Mouse (Mus musculus) stomach, embryonic 15.5 days (tissue): Measurements from ENCODE around the gene Slc25a39. TPM values are rescaled to one million over a fixed set of nuclear protein-coding genes. Genes with fewer than 3 reads are reported as not detected.
"Not testable (repeated sequence)": the region's sequence is repeated elsewhere in the genome, so short reads cannot be mapped to it uniquely, and the experiment has no call there.

ENCODE experiments used
- ATAC-seq: fragments of 200-750 bp; cut with Nextera tagmentation; 2 replicates; pipeline ENCODE4 v1.8.0; 2017; ENCODE audit warnings: low read depth, moderate number of reproducible peaks, moderate TSS enrichment; ENCODE audit not compliant: insufficient read depth, low FRiP score
- H3K27ac ChIP-seq: fragments of 300-500 bp; sonication (generic); 2 replicates; pipeline ENCODE4 v1.5.1; 2015; ENCODE audit warnings: mild to moderate bottlenecking, inconsistent platforms
- H3K27me3 ChIP-seq: fragments of 300-500 bp; sonication (generic); replicated peaks from 2 replicates; pipeline ENCODE4 v1.6.1; 2015; ENCODE audit warnings: inconsistent platforms
- H3K36me3 ChIP-seq: fragments of 300-500 bp; sonication (generic); 2 replicates; pipeline ENCODE4 v1.6.1; 2015; ENCODE audit warnings: inconsistent platforms
- H3K4me1 ChIP-seq: fragments of 300-500 bp; sonication (generic); 2 replicates; pipeline ENCODE4 v1.6.1; 2015; ENCODE audit warnings: inconsistent platforms
- H3K4me2 ChIP-seq: fragments of 300-500 bp; sonication (generic); 2 replicates; pipeline ENCODE4 v1.6.1; 2015; ENCODE audit warnings: mild to moderate bottlenecking, inconsistent platforms
- H3K4me3 ChIP-seq: fragments of 300-500 bp; sonication (generic); replicated peaks from 2 replicates; pipeline ENCODE4 v1.5.1; 2015; ENCODE audit warnings: inconsistent platforms
- H3K9ac ChIP-seq: fragments of 300-500 bp; sonication (generic); 2 replicates; pipeline ENCODE4 v1.6.1; 2015; ENCODE audit warnings: inconsistent platforms
- H3K9me3 ChIP-seq: fragments of 300-500 bp; sonication (generic); 2 replicates; pipeline ENCODE4 v1.6.1; 2016; ENCODE audit warnings: inconsistent platforms
- WGBS: fragments of 180-500 bp; shearing (Covaris S2); methylation state at CpG from one replicate; pipeline ENCODE4 v1.1.7; 2015; 5-methylcytosine and 5-hydroxymethylcytosine counted together
- polyA plus RNA-seq: library from polyadenylated mRNA; unstranded; fragments of >200 nt; fragmentation: Nextera tagmentation; extraction: Ambion mirVana; gene quantifications from 2 replicates; pipeline ENCODE4 v1.2.1, GENCODE M21; 2015

The Slc25a39 gene
- polyA plus RNA-seq, 1 experiment from 2014 or later = 259 TPM

DNA sequence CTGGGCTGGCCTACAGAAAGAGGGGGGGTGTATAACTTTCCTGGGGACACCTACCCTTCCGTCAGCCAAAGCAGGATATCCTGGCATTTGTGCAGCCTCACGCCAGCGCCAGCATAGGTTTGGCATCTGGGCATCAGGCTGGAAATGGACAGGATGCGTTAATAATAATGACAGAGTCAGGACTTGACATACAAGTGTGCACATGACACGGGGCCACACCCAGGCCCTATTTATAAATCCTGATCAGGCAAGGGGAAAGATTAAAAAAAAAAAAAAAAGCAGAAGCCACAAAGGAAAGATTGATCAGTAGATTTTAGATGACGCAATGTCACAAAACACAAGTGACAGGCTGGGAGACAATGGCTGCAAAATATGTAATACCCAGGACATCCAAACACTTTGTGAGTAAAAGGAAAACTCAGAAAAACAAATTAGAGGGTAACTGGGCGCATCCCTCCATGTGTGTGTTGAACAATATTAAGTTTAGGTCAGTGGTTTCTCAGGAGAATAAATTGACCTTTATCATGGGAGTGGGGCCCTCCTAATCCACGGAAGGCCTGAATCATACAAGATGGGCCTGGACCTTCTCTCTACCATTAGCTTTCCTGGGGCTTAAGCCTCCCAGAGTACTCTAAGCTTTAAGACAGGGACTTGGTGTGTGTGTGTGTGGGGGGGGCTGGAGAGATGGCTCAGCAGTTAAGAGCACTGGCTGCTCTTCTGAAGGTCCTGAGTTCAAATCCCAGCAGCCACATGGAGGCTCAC lies 18.0 kb upstream of the Slc25a39 start:
- H3K9ac ChIP-seq = no peak overlapping the region
- no peaks in the 10 kb centered on the region for H3K36me3 ChIP-seq
- H3K4me1 ChIP-seq = peaks cover 6% of the 10 kb centered on the region; the same call in 1 of the 2 replicates
- H3K27me3 ChIP-seq = no peaks in the 10 kb centered on the region
- no peak overlapping the region for H3K4me2 ChIP-seq
- no peak overlapping the region for H3K4me3 ChIP-seq
- no peaks in the 10 kb centered on the region for H3K9me3 ChIP-seq
- no peak for ATAC-seq
- 70% methylated on average over 8 of the region's 8 CpGs for WGBS
- H3K27ac ChIP-seq = no peak overlapping the region

DNA sequence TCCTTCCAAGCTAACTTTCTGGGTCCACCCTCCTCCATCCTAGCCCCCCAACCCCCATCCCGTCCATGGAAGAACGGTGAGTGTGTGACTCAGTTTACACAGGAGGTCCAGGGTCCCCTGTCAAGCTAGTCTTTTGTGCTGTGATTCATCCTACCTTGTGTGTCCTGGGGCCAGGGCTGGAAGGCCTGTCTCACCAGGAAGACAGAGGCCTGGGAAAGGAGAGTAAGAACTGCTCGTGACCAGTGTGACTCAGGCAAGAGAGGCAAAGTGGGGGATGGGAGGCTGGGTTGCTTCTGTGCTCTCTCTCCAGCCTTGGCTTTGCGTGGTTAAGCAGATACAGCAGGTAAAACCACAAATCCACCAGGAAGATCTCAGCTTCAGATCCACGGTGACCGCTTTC lies 16.9 kb upstream of the Slc25a39 start:
- Histone ChIP-seq H3K4me1 (peaks cover 4% of the 10 kb centered on the region; the same call in 1 of the 2 replicates), H3K9ac (no peak overlapping the region), H3K4me2 (no peak overlapping the region), H3K9me3 (no peaks in the 10 kb centered on the region), H3K4me3 (no peak overlapping the region), H3K27ac (no peak overlapping the region), H3K27me3 (no peaks in the 10 kb centered on the region), H3K36me3 (no peaks in the 10 kb centered on the region)
- no peak for ATAC-seq
- WGBS = 73% methylated on average over 6 of the region's 6 CpGs

DNA sequence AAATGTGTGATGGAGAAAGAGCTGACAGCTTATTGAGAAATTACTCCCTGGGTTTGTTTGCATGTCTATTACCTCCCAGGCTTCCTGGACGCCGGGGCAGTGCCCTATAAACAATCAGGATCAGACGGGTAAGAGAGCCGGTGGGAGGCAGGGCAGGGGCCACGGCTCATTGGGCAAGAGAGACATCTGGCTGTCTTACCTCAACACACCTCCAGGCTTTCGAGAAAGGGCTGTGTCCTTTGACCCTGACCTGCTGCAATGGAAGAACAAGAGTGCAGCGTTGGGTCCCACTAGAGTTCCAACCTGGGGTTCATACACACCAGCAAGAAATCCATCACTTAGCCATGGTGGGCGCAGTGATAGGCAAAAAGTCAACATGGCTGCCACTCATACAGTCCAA lies 13.8 kb upstream of the Slc25a39 start:
- H3K9ac ChIP-seq = no peak overlapping the region
- H3K4me3 ChIP-seq = no peak overlapping the region
- H3K4me1 ChIP-seq = no peaks in the 10 kb centered on the region
- H3K4me2 ChIP-seq = no peak overlapping the region
- H3K27me3 ChIP-seq = no peaks in the 10 kb centered on the region
- no peak overlapping the region for H3K27ac ChIP-seq
- H3K36me3 ChIP-seq = no peaks in the 10 kb centered on the region
- 43% methylated on average over 8 of the region's 8 CpGs for WGBS
- no peak for ATAC-seq
- no peaks in the 10 kb centered on the region for H3K9me3 ChIP-seq

DNA sequence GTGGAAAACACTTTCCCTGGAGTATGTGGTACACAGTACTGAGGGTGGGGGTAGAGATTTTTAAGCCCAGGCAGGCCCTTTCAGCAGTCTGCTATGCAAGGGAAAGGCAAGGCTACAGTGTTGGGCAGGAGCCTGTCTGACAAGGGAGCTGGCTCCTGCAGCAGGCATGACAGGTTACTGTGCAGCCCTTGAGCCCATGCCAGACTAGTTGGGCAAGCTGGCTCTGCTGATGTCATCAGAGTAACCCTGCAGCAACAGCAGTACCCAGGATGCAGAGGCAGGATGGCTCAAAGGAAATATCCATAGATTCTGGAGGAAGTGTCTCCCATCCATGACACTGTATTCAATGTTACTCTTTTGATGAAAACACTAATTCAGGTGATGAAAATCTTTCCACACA lies 11.1 kb upstream of the Slc25a39 start:
- no peaks in the 10 kb centered on the region for H3K9me3 ChIP-seq
- no peak overlapping the region for H3K9ac ChIP-seq
- H3K4me2 ChIP-seq = no peak overlapping the region
- no peaks in the 10 kb centered on the region for H3K4me1 ChIP-seq
- no peak for ATAC-seq
- no peaks in the 10 kb centered on the region for H3K36me3 ChIP-seq
- no peaks in the 10 kb centered on the region for H3K27me3 ChIP-seq
- no peak overlapping the region for H3K4me3 ChIP-seq
- no peak overlapping the region for H3K27ac ChIP-seq

DNA sequence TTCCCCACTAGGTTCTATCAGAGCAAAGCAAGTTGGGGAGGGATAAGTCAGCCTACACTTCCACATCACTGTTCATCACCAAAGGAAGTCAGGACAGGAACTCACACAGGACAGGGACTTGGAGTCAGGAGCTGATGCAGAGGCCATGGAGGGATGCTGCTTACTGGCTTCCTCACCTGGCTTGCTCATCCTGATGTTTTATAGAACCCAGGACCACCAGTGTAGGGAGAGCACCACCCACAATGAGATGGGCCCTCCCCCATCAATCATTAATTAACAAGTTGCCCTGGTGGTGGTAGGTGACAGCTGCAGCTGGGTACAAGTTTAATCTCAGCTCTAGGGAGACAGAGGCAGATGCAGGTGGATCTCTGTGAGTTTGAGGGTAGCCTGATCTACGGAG lies 9.4 kb upstream of the Slc25a39 start:
- H3K4me3 ChIP-seq = no peak overlapping the region
- ATAC-seq = no peak
- H3K4me2 ChIP-seq = no peak overlapping the region
- no peaks in the 10 kb centered on the region for H3K27me3 ChIP-seq
- H3K36me3 ChIP-seq = no peaks in the 10 kb centered on the region
- whole genome bisulfite sequencing = 63% methylated on average over 1 of the region's 1 CpGs
- H3K27ac ChIP-seq = no peak overlapping the region
- H3K9me3 ChIP-seq = no peaks in the 10 kb centered on the region
- no peak overlapping the region for H3K9ac ChIP-seq
- H3K4me1 ChIP-seq = no peaks in the 10 kb centered on the region

DNA sequence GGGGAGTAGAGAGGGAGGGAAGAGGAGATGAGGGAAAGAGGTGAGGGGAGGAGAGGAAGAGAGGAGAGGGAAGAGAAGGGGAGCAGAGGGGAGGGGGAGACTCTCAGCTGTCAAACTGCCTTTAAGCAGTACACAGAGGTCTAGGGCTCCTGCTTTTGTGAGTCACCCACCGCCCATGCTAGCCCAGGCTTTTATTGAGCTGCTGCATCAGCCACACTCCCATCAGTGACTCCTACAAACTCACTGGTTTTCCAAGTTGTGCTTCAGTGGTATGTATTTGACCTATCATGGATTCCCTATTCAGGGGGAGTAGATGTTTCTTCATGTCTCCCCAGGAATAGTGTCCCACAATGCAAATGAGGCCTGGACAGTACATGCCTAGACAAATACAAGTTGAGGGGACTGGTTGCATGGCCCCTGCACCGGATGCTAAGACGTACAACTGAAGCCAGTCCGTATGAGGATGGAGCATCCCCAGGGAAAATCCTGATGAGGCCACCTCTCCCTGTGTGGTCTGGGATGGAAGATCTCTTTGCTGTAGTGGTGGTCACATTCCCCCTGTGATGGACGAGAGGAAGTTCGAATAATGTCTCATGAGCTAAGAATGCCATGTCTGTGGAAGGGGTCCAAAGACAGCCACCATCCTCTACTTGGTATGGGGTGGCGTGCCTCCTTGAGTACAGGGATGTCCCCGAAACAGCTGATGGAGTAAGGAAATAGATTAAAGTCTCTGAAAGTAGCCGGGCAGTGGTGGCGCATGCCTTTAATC lies 7.5 kb upstream of the Slc25a39 start:
- Histone ChIP-seq H3K27ac (no peak overlapping the region), H3K36me3 (no peaks in the 10 kb centered on the region), H3K4me2 (no peak overlapping the region), H3K4me3 (no peak overlapping the region), H3K4me1 (peaks cover 4% of the 10 kb centered on the region; the same call in 1 of the 2 replicates), H3K9me3 (no peaks in the 10 kb centered on the region), H3K27me3 (no peaks in the 10 kb centered on the region), H3K9ac (no peak overlapping the region)
- WGBS = 65% methylated on average over 10 of the region's 10 CpGs
- ATAC-seq = no peak

DNA sequence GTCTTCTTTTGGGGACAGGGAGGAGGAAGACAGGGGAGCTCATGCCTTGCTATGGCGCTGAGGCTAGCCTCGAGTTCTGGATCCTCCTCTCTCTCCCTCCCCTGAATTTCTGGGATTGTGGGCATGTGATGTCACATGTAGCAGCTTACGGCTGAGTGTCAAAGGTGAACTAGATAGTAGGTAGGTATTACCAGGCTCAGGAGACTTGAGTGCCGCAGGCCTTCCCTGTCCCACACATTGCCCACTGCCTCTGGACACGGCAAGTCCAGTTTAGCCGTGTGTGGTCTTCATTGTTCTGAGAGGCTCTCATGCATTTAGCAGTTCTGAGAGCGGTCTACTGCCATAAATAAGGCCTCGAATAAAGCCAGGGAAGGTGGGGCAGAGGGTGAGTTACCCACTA lies 5.3 kb upstream of the Slc25a39 start:
- H3K27ac ChIP-seq = no peak overlapping the region
- ATAC-seq = no peak
- no peak overlapping the region for H3K4me2 ChIP-seq
- H3K27me3 ChIP-seq = no peaks in the 10 kb centered on the region
- 74% methylated on average over 8 of the region's 8 CpGs for WGBS
- H3K9me3 ChIP-seq = no peaks in the 10 kb centered on the region
- no peaks in the 10 kb centered on the region for H3K36me3 ChIP-seq
- H3K4me1 ChIP-seq = peaks cover 8% of the 10 kb centered on the region
- H3K4me3 ChIP-seq = no peak overlapping the region
- H3K9ac ChIP-seq = no peak overlapping the region

DNA sequence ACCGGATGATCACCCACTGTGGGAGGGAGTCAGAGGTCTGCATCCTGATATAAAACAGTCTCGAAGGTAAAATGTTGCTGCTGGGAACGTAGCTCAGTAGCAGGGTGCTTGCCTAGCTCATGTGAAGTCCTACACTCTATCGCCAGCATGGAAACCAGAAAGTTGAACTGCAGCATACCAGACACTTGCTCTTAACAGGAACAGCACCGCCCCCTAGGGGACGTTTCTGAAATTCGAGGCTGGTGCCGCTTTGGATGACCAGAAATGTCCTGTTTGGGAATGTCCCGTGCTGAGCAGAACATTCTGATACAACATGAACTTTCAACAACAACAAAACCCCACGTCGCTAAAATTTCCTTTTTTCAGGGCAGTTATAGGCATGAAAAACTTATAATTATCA lies 4.0 kb upstream of the Slc25a39 start:
- Histone ChIP-seq H3K36me3 (no peaks in the 10 kb centered on the region), H3K4me2 (no peak overlapping the region), H3K27me3 (no peaks in the 10 kb centered on the region), H3K4me1 (peaks cover 8% of the 10 kb centered on the region), H3K9me3 (no peaks in the 10 kb centered on the region), H3K9ac (no peak overlapping the region), H3K27ac (no peak overlapping the region), H3K4me3 (no peak overlapping the region)
- WGBS = 6% methylated on average over 11 of the region's 11 CpGs
- ATAC-seq = no peak

DNA sequence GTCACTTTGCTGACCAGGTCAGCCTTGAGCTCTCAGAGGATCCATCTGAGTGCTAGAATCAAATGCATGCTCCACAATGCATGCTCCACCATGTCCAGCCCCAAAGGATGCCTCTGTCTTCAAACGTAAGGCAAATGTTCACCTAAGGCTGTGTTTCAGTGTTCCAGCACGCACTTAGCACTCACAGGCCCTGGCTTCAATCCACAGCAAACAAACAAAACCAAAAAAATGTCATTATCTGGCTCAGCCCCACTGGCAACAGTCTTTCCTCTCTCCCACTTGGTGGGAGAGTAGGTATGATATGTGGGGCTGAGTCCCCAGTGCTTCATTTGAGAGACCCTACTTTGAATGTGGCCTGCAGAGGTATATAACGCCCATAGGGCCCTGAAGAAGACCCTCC lies 3.3 kb upstream of the Slc25a39 start:
- no peaks in the 10 kb centered on the region for H3K36me3 ChIP-seq
- no peak for ATAC-seq
- no peak overlapping the region for H3K9ac ChIP-seq
- 75% methylated on average over 3 of the region's 3 CpGs for WGBS
- no peak overlapping the region for H3K4me2 ChIP-seq
- H3K4me3 ChIP-seq = no peak overlapping the region
- H3K27ac ChIP-seq = no peak overlapping the region
- H3K27me3 ChIP-seq = no peaks in the 10 kb centered on the region
- no peaks in the 10 kb centered on the region for H3K9me3 ChIP-seq
- H3K4me1 ChIP-seq = peaks cover 14% of the 10 kb centered on the region

DNA sequence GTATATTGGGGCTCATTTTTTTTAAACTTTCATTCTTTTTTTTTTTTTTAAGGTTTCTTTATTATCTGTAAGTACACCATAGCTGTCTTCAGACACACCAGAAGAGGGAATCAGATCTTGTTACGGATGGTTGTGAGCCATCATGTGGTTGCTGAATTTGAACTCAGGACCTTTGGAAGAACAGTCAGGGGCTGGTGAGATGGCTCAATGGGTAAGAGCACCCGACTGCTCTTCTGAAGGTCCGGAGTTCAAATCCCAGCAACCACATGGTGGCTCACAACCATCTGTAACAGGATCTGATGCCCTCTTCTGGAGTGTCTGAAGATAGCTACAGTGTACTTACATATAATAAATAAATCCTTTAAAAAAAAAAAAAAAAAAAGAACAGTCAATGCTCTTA lies 2.6 kb upstream of the Slc25a39 start:
- WGBS = 82% methylated on average over 3 of the region's 3 CpGs
- not testable (repeated sequence) for H3K27ac ChIP-seq, H3K36me3 ChIP-seq

DNA sequence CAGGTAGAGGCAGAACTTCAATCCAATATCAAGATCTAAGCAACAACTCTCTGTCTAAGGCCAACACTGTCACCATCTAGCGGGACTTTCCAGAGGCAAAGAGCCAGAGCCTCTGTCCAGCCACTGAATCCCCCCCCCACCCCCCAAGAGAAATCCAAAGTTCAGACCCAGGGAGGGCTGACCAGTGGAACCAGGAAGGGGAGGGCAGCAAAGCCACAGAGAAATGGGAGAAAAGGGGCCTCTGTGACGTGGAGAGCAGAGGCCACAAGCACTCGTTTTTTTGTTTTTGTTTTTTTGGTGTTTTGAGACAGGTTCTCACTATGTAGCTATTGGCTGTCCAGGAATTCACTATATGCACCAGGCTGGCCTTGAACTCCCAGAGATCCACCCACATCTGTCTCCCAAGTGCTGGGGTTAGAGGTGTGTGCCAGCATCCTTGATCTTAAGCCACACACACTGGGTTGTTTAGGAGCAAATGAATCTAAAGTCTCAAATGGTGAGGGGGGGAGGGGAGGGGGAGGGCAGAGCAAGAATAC lies 2.1 kb upstream of the Slc25a39 start:
- Histone ChIP-seq H3K9ac (no peak overlapping the region), H3K9me3 (no peaks in the 10 kb centered on the region), H3K27me3 (no peaks in the 10 kb centered on the region), H3K36me3 (no peaks in the 10 kb centered on the region), H3K4me2 (no peak overlapping the region), H3K4me3 (no peak overlapping the region), H3K4me1 (peaks cover 22% of the 10 kb centered on the region), H3K27ac (peak overlapping the region; percentile 94; the same call in 1 of the 2 replicates)
- ATAC-seq = no peak
- WGBS = 72% methylated on average over 3 of the region's 3 CpGs

More for the DNA sequence above, 2.6 kb upstream of the Slc25a39 start:
- peaks cover 21% of the 10 kb centered on the region for H3K4me1 ChIP-seq
- not testable (repeated sequence) for ATAC-seq, H3K9me3 ChIP-seq, H3K4me3 ChIP-seq, H3K27me3 ChIP-seq, H3K9ac ChIP-seq, H3K4me2 ChIP-seq
